Mouse (Mus musculus) neural tube, embryonic 14.5 days (tissue): ENCODE data around the gene Rorc. TPM values are rescaled to one million over a fixed set of nuclear protein-coding genes. Genes with fewer than 3 reads are reported as not detected.

ENCODE experiments used
- ATAC-seq: fragments of 200-750 bp; cut with Nextera tagmentation; 2 replicates; pipeline ENCODE4 v1.8.0; 2017; ENCODE audit warnings: low read depth, mild to moderate bottlenecking, moderate TSS enrichment, moderate library complexity
- H3K27ac ChIP-seq: fragments of 300-500 bp; sonication (generic); 2 replicates; pipeline ENCODE4 v1.5.1; 2014; ENCODE audit warnings: low read depth, mild to moderate bottlenecking, control low read depth, low read length, moderate library complexity, mixed read lengths
- H3K27me3 ChIP-seq: fragments of 300-500 bp; sonication (generic); 2 replicates; pipeline ENCODE4 v1.6.1; 2014; ENCODE audit warnings: low read length; ENCODE audit not compliant: control insufficient read depth, insufficient read depth
- H3K36me3 ChIP-seq: fragments of 300-500 bp; sonication (generic); 2 replicates; pipeline ENCODE4 v1.6.1; 2014; ENCODE audit warnings: low read length, mixed read lengths; ENCODE audit not compliant: control insufficient read depth, insufficient read depth
- H3K4me1 ChIP-seq: fragments of 300-500 bp; sonication (generic); 2 replicates; pipeline ENCODE4 v1.6.1; 2014; ENCODE audit warnings: low read length; ENCODE audit not compliant: control insufficient read depth, insufficient read depth
- H3K4me2 ChIP-seq: fragments of 300-500 bp; sonication (generic); 2 replicates; pipeline ENCODE4 v1.6.1; 2014; ENCODE audit warnings: mild to moderate bottlenecking, low read depth, low read length, control low read depth
- H3K4me3 ChIP-seq: fragments of 300-500 bp; sonication (generic); 2 replicates; pipeline ENCODE4 v1.5.1; 2014; ENCODE audit warnings: low read depth, low read length, control low read depth, mixed read lengths
- H3K9ac ChIP-seq: fragments of 300-500 bp; sonication (generic); replicated peaks from 2 replicates; pipeline ENCODE4 v1.6.1; 2014; ENCODE audit warnings: low read depth, mild to moderate bottlenecking, control low read depth, low read length, mixed read lengths
- H3K9me3 ChIP-seq: fragments of 300-500 bp; sonication (generic); 2 replicates; pipeline ENCODE4 v1.6.1; 2016; ENCODE audit warnings: low read length; ENCODE audit not compliant: control insufficient read depth
- WGBS: fragments of 180-500 bp; shearing (Covaris S2); extraction: QIAGEN DNeasy Blood & Tissue Kit; methylation state at CpG from one replicate; pipeline ENCODE4 v1.1.7; 2014; 5-methylcytosine and 5-hydroxymethylcytosine counted together
- polyA plus RNA-seq: library from polyadenylated mRNA; unstranded; fragments of >200 nt; fragmentation: Nextera tagmentation; extraction: Ambion mirVana; gene quantifications from 2 replicates; pipeline ENCODE4 v1.2.1, GENCODE M21; 2014

Gene Rorc
- polyA plus RNA-seq, 1 experiment from 2014 or later: 0.24 TPM

GRCm38 (mm10) chr3:94396851-94397250, 24.3 kb downstream of the Rorc start:
- no peak overlapping the region for H3K4me2 ChIP-seq
- peaks cover 3% of the 10 kb centered on the region; the same call in 1 of the 2 replicates for H3K4me1 ChIP-seq
- no peaks in the 10 kb centered on the region for H3K9me3 ChIP-seq
- no peak overlapping the region for H3K4me3 ChIP-seq
- H3K36me3 ChIP-seq: no peaks in the 10 kb centered on the region
- no peaks in the 10 kb centered on the region for H3K27me3 ChIP-seq
- ATAC-seq: no peak
- 89% methylated on average over 4 of the region's 4 CpGs for WGBS
- no peak overlapping the region for H3K9ac ChIP-seq
- no peak overlapping the region for H3K27ac ChIP-seq

GRCm38 (mm10) chr3:94398217-94398616, 25.6 kb downstream of the Rorc start, which contains the start of gene Lingo4:
TSS of gene Lingo4 (plus strand) at chr3:94398517.
- Histone ChIP-seq H3K36me3 (no peaks in the 10 kb centered on the region), H3K4me3 (peak within 1 kb of the TSS; percentile 26), H3K27ac (no peak within 1 kb of the TSS), H3K9me3 (no peaks in the 10 kb centered on the region), H3K9ac (peak within 1 kb of the TSS; percentile 41), H3K27me3 (no peaks in the 10 kb centered on the region), H3K4me2 (peak within 1 kb of the TSS; percentile 56), H3K4me1 (peaks cover 3% of the 10 kb centered on the region; the same call in 1 of the 2 replicates)
- 69% methylated on average over 6 of the region's 6 CpGs for WGBS
- no peak for ATAC-seq

DNA sequence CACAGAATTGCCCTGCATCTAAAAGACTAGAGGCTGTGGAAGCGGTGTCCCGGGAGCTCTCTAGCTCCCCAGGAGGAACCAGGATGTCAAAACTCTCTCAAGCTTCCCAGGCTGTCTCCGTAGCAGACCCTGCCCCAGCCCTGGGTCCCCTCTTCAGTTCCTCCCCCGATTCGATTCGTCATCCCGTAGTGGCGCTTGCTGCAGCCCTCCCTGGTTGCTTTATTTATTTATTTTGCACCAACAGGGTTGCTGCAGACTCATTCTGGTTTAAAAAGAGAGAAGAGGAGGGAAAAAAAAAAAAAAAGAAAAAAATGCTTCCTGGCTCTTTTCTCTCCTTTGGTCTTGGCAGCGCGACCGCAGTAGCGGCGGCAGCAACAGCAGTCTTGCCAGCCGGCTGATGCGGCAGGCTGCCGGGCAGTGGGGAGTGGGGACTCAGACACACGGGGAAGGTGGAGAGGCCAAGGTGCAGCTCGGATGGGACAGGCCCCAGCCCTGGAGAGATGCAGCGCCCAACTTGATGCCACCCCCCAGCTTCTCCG, 26.4 kb downstream of the Rorc start:
- Histone ChIP-seq H3K4me2 (peak overlapping the region; percentile 56), H3K36me3 (no peaks in the 10 kb centered on the region), H3K4me1 (no peaks in the 10 kb centered on the region), H3K27me3 (no peaks in the 10 kb centered on the region), H3K4me3 (peak overlapping the region; percentile 26), H3K9me3 (no peaks in the 10 kb centered on the region), H3K27ac (no peak overlapping the region), H3K9ac (peak overlapping the region; percentile 41)
- WGBS: 2% methylated on average over 20 of the region's 20 CpGs
- ATAC-seq: peak; percentile 78

DNA sequence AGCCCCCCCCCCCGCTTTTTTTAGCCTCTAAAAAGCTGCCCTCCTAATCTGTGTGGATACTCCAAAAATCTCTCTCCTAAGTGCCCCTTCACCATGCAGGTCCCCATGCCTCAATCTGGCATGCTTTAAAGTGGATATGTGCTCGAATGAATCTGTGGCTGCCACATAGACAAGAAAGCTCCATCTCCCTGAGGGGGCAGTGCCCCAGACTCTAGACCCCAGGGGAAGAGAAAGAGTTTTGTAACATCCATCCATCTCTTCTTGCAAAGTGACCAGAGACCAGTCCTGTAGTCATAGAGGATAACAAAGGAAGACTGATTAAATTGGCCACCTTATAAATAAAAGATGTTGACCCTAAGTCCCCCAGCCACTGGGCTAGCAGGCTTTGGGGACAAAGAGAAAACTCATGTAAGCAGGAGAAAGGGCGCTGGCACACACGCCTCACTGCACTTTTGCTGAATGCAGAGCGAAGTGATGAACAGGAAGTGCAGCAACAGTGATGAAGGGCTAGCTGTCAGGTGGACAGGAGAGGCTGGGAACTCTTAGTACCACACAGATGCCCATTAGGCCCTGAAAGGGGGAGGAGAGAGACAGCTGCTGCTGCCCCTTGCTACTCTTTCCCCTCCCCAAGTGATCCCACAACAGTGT, 27.2 kb downstream of the Rorc start:
- Histone ChIP-seq H3K9ac (peak overlapping the region; percentile 41; the same call in 1 of the 2 replicates), H3K9me3 (no peaks in the 10 kb centered on the region), H3K4me1 (no peaks in the 10 kb centered on the region), H3K4me3 (no peak overlapping the region; the same call in 1 of the 2 replicates), H3K36me3 (no peaks in the 10 kb centered on the region), H3K27ac (no peak overlapping the region), H3K4me2 (peak overlapping the region; percentile 56), H3K27me3 (no peaks in the 10 kb centered on the region)
- 16% methylated on average over 5 of the region's 5 CpGs for WGBS
- no peak for ATAC-seq

- Histone ChIP-seq H3K27me3 (no peaks in the 10 kb centered on the region), H3K27ac (no peak overlapping the region), H3K36me3 (no peaks in the 10 kb centered on the region), H3K9me3 (no peaks in the 10 kb centered on the region), H3K9ac (no peak overlapping the region), H3K4me3 (no peak overlapping the region), H3K4me1 (no peaks in the 10 kb centered on the region), H3K4me2 (no peak overlapping the region)
- WGBS: 73% methylated on average over 8 of the region's 8 CpGs
- ATAC-seq: no peak
Observed at GRCm38 (mm10) chr3:94402451-94402850, 29.9 kb downstream of the Rorc start.

GRCm38 (mm10) chr3:94404366-94405054, 31.9 kb downstream of the Rorc start:
- H3K4me2 ChIP-seq: no peak overlapping the region
- no peak overlapping the region for H3K4me3 ChIP-seq
- no peaks in the 10 kb centered on the region for H3K9me3 ChIP-seq
- no peak overlapping the region for H3K27ac ChIP-seq
- no peaks in the 10 kb centered on the region for H3K36me3 ChIP-seq
- peak; percentile 30; the same call in 1 of the 2 replicates for ATAC-seq
- H3K4me1 ChIP-seq: no peaks in the 10 kb centered on the region
- H3K27me3 ChIP-seq: no peaks in the 10 kb centered on the region
- H3K9ac ChIP-seq: no peak overlapping the region
- WGBS: 25% methylated on average over 7 of the region's 7 CpGs

DNA sequence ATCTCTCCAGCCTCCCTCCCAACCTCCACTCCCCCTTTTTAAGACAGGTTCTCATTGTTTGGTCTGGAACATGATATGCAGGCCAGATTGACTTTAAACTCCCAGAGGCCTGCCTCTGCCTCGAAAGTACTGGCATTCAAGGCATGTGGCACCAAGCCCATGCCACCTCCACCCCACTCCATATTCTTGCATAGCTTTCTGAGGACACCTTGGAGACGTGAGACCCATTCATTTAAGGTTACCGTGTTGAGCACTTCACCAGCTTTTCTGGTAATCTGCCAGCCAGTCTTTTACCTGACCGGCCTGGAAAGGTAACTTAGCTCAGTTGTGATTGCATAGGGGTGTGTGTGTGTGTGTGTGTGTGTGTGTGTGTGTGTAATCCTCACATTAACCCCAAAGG, 33.0 kb downstream of the Rorc start:
- Histone ChIP-seq H3K36me3 (no peaks in the 10 kb centered on the region), H3K4me2 (no peak overlapping the region), H3K4me1 (no peaks in the 10 kb centered on the region), H3K27me3 (no peaks in the 10 kb centered on the region), H3K9me3 (no peaks in the 10 kb centered on the region), H3K4me3 (no peak overlapping the region), H3K9ac (no peak overlapping the region), H3K27ac (no peak overlapping the region)
- 75% methylated on average over 4 of the region's 4 CpGs for WGBS
- ATAC-seq: no peak

DNA sequence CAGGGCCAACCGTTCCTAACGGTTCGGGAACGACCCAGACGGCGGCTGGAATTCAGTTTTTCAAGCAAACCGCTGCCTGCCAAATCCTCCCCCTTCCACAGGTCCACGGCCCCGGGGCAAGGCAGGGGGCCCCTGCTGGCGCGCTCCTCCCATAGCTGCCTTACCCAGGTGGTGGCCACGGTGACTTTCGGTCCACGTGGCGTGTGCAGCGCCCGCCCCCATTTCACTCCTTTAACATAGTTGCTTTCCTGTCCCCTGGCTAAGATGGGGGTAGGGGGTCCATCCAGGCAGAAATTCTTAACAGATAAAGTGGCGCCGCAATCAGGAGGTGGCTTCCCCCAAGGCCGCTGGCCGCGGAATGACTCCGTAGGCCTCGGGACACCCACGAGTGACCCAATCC, 39.9 kb downstream of the Rorc start:
- H3K4me1 ChIP-seq: peaks cover 3% of the 10 kb centered on the region; the same call in 1 of the 2 replicates
- WGBS: 6% methylated on average over 25 of the region's 25 CpGs
- H3K4me3 ChIP-seq: peak overlapping the region; percentile 65
- peak; percentile 68 for ATAC-seq
- peak overlapping the region; percentile 66 for H3K9ac ChIP-seq
- H3K27me3 ChIP-seq: no peaks in the 10 kb centered on the region
- no peaks in the 10 kb centered on the region for H3K9me3 ChIP-seq
- no peaks in the 10 kb centered on the region for H3K36me3 ChIP-seq
- peak overlapping the region; percentile 75 for H3K27ac ChIP-seq
- H3K4me2 ChIP-seq: peak overlapping the region; percentile 93
